Mouse (Mus musculus): Measurements from ENCODE around the gene Gorab.

The Gorab gene

GRCm38 (mm10) chr1:163356167-163356566, 47.3 kb downstream of the Gorab start:
- DNase-seq (ENCODE audit: low spot score in 2 of 2): no peak

- no peak for DNase-seq (ENCODE audit: low spot score in 2 of 2)
Observed at GRCm38 (mm10) chr1:163355626-163356156, 47.8 kb downstream of the Gorab start.

DNA sequence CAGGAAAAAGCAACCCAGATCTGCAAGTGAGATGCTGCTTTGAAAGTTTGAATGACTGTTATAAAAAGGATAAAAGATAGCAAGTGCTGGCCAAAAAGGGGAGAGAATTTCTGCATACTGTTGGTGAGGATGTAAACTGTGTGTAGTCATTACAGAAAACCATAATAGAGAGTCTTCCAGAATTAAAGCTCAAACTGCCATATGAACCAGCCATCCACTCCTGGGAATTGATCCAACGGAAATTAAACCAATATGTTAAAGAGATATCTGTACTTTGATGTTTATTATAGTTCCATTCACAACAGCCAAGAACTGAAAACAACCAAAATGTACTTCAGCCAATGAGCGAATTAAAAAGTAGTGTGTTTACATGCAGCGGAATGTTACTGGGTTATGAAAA, 52.5 kb downstream of the Gorab start:
- DNase-seq (ENCODE audit: low spot score in 2 of 2): no peak

DNA sequence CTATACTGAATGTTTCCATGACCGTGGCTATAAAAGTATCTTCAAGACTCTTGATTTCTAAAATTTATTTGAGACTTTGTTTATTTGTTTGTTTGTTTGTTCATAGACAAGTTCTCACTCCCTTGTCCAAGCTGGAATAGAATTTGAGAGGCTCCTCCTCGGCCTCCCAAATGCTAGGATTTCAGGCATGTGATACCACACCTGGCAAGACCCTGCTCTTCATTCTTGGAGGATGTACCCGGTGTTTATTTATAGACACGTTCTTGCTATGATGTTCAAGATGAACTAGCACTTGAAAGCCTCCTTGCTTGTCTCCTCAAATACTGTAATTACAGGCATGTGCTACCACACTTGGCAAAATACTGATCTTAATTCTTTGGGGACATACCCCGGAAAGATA, 57.9 kb downstream of the Gorab start:
- DNase-seq (ENCODE audit: low spot score in 2 of 2): no peak

DNA sequence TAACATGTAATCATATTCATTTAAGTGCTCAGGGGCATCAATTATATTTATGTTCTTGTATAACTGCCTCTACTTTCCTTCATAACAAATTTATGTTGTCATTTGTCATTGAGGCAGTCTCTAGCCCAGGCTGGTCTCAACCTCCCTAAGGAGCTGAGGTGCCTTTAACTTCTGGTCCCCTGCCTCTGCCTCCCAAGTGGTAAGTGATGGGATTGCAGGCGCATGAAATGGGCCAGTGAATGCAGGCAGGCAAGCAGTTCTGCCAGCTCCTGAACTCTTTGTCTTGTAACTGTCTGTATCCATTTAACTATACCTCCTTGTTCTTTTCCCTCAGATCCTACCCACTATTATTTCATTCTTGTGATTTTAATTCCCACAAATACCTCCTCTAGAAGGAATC, 58.5 kb downstream of the Gorab start:
- no peak for DNase-seq (ENCODE audit: low spot score in 2 of 2)

- no peak for DNase-seq (ENCODE audit: low spot score in 2 of 2)
Observed at GRCm38 (mm10) chr1:163339219-163339561, 64.3 kb downstream of the Gorab start.

GRCm38 (mm10) chr1:163338525-163339218, 64.8 kb downstream of the Gorab start:
- no peak for DNase-seq (ENCODE audit: low spot score in 2 of 2)

GRCm38 (mm10) chr1:163337821-163338220, 65.6 kb downstream of the Gorab start:
- no peak for DNase-seq (ENCODE audit: low spot score in 2 of 2)

All from spleen, postnatal 4 days (tissue).